Mouse (Mus musculus) skeletal muscle tissue, adult 2 months (tissue): ENCODE results near the gene Tmem245.
A peak's percentile ranks its signal among the peaks of the same experiment; 100 is the strongest.

Experiments
- DNase-seq: peaks from one replicate; pipeline ENCODE4 v3.0.0-alpha.2; 2012; ENCODE audit warnings: low read depth, low spot score

The Tmem245 gene

DNA sequence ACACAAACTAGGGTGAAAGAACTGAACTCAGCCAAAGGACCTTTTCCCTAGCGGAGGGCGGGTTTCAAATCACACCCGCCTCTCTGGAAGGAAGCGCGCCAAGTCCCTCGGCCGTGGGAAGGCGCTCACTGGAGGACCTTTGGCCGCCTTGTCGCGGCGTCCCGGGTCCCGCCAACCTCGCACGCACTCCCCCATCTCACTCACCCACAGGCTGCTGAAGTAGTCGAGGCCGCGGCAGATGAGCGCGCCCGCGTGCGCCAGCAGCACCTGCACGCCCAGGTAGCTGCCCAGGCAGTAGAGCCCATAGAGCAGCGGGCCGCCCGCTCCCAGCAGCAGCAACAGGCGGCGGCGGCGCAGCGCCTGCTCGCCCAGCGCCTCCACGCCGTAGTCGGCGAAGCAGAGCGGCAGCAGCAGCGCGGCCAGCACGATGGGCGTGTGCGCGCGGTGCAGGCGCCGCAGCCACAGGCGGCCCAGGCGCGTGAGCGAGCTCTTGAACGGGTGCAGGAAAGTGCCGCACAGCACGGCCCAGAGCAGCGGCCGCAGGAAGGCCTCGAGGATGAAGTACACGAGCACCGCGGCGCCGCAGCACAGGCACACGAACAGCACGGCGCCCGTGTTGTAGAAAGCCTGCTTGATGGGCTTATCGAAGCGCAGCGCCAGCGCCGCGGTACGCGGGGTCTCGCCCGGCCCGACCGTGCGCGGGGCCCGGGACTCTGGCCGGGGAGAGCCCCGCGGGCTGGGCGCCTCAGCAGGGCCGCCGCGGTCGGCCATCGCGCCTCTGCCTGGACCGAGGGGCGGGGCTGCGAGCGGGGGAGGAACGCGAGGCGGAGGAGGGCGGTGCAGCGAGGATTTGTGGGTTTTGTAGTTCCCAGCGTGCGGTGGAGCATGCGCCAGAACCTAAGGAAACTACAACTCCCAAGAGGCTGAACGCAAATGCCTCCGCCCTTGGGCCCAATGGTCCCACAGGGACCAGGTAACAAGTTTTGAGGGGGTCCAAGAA, at the start of gene Tmem245:
TSS of gene Tmem245 (minus strand) at position 797 of the 1,000 bp plus-strand sequence.
- DNase-seq: peak; percentile 89

DNA sequence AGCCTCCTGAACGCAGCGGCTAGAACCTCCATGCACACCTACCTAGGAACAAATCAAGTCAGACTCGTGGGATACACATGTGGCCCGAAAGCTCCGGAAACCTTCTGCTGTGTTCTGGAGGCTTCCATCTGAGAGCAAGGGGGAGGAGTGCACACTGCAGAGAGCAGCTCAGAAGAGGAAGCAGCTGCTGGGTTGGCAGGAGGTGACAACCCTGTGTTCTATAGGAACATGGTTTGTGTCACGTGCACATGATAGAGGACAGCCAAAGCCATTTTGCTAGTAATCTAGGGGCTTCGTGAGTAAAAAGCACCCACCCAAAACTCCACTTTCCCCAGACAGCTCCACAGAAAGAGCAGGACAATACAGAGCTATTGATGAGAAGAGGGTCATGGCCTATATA, 46.1 kb upstream of the Tmem245 start:
- no peak for DNase-seq

DNA sequence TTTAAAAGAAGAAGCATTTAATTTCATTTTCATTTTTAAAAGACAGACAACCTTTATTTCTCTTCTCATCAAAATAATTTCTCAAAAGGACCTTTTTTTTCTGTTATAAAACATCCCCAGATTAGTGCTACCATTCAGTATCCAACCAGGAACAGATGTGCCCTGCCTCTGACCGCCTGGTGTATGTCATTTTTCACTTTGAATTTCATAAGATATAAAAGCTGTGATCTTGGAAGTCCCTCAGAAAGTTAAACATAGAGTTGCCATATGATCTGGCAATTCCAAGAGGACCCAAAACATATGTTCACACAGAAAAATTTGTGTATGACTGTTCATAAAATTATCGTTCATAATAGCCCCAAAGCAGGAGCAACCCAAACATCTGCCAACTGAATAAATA, 44.7 kb upstream of the Tmem245 start:
- no peak for DNase-seq

DNA sequence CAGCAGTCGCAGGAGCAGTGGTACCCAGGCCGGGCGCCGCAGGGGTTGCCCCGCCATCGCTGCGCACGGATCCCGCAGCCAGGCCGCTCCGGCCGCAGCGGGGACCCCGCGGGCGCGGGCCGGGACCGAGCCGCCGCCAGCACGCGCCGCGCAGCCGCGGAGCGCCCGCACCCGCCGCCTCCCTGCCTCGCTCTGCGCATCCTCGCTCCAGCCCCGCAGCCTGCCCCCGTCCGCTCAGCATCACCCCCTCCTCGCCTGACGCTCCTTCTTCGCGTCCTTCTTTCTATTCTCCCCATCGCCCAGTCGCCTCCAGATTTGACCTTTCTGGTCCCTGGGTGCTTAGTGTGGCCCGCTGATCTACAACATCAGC, 43.0 kb upstream of the Tmem245 start, which contains the start of gene Frrs1l:
TSS of gene Frrs1l (minus strand) at position 177 of the 370 bp plus-strand sequence.
- DNase-seq: no peak

DNA sequence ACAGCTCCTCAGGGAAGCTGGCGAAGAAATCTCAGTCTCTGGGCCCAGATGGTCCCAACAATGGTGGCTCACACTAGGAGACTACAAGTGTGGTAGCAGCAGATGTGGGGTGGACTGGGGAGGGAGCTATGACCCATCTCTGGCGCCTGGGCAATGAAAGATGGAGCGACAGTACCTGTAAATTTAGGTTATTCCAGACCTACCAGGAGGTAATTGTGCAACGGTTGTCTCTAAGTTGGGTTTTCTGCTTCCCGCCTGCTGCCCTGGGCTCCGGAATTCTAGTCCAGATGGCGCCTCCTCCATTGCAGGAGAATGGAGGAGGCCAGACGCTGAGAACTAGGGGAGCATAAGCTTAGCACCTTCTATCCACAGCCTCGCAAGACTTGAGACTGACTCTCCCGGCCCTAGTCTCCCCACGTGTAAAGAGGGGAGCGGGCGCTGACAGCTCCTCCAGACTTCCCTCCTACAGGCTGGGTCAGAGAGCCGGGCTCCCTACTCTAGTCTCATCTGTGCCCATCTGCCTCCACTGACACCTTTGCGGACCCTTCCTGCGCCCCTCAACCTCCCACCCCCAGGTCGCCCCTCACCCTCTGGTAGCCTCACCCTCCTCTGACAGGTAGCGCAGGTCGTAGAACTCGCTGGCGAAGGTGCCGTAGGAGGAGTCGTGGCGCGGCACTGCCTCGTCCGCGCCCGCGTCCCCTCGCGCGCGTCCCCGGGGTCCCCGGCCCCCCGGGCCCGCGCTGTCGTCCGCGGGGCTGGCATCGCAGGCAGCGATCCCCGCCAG, 42.4 kb upstream of the Tmem245 start:
- DNase-seq: no peak

DNA sequence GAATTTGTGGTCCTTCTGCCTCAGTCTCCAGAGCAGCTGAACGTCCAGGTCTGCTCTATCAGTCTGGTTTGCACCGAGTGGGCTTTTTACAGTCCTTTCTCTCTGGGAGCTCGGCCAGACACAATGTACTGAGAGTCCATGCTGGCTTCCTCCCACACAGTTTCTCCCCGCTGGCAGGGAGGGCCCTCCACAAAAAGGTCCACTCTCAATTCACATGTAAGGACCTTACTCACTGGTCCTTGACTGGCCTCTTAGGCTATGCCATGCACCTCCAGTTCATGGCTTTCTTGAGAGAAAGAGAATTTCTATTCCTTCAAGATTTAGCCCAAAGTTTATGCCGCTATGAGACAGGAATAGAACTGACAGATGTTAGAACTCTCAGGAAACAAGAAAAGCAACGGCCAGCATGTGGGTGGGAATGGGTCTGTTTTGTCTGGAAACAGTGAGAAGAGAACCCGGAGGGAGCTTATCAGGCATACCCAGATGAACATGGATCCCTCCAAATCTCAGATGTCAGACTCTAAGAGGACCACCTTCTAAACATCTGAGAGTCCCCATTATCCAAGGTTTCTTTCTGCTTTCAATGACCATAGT, 18.4 kb upstream of the Tmem245 start:
- no peak for DNase-seq

DNA sequence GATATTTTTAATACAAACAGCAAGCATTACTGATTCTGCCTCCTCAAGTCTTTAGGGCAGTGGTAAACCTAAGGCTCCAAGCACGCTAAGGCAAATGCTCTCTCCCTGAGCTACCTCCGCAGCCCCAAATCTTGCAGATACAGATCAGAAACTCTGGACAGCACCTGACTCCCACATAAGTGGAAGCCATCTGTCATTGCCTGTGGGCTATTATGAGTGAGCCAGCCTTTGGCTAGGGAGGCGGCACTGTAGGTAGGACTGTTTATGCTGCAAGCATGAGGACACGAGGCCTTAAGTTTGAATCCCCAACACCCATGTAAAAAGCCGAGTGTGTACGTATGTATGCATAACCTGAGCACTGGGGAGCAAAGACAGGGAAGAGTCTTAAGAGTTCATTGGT, 16.4 kb upstream of the Tmem245 start:
- no peak for DNase-seq

DNA sequence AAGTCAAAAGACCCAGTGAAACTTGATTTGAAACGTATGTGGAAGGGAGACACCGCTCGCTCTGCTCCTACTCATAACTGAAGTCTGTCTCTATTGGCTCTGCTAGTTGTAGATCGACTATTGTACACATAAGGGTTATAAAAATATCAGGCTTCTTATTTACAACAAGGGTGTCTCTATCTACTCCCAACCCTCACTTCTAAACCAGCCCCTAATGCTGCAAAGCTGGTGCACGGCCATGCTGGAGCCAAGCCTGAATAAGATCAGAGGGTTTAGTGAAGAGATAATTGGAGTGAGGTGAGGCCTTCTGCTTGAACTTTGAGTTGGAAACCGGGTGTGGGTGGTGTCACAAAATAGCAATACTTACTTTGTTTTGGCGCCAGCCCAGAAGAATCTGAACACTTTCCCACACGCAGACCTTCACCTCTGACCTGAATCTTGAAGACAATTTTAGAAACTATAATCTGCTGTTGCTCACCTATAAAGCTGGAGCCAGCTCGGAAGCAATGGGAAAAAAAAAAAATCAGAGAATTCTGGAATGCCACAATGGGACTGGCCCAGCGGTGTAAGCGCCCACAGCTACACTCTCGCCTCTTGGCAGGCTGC, 14.2 kb upstream of the Tmem245 start:
- DNase-seq: no peak

DNA sequence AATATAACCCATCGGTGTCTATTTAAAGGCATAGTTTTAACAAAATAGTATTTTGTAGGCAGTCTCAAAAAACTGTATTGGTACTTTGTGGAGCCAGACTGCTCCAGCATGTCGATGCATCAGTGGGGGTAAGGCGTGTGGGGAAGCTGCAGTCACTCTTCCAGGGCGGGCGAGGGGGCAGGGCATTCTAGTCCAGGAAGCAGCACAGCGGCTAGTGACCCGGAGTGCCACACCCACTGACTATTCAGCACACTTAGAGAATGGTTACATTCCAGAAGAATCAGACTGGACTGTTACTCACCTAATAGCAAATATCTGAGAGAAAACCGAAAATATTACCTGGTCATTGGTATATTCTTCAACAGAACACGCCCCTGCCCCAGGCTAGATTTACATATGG, 10.3 kb upstream of the Tmem245 start:
- DNase-seq: no peak

DNA sequence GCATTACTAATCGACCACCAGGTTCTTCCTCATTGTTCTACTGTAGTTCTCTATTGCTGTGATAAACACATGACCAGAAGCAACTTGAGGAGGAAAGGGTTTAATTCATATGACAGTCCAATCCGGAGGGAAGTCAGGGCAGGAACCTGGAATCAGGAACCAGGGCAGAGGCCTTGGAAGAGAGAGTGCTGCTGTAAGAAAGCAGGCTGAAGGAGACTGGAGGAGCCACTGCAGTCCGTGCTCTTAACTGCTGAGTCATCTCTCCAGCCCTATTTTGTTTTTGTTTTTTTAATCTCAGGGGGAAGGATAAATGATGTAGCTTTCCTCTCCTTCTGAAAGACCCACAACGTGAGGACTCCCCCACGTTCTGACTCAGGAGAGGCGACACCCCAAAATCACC, 6.0 kb upstream of the Tmem245 start:
- no peak for DNase-seq

DNA sequence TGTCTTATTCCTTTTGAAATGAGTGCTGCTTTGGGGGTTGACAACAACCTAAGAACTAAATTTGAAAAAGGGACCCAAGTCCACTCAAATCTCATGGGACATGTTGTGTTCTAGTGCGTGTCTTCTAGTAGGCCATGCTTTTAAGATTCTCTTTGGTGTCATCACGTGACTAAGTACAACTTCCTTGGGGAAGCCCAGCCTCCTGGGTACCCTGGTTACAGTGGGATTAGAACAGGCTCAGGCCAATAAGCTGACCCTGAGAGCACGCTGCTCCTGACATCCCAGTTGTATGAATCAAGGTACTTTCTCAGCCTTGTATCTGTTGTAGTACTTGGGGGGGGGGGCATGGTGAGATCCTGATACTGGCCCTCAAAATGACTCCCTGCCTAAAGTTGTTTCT, 4.5 kb upstream of the Tmem245 start:
- DNase-seq: no peak

DNA sequence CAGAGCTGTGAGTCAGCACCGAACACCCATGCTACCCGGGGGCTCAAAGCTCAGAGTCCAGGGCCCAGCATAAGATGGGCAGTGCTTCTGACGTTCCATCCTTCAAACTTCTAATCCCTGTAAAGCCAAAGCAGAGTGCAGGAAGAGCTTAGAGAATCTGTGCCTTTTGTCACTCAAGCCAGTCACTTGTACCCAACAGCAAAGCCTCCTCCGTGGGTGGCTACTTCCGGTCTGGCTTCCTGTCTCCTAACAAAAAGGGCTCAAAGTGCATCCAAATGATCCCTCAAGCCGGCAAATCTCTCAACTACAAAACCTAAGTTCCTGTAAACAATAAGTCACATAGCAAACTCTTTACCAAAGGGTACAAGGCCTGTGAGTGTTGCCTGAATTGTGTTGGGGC, 2.3 kb upstream of the Tmem245 start:
- no peak for DNase-seq

DNA sequence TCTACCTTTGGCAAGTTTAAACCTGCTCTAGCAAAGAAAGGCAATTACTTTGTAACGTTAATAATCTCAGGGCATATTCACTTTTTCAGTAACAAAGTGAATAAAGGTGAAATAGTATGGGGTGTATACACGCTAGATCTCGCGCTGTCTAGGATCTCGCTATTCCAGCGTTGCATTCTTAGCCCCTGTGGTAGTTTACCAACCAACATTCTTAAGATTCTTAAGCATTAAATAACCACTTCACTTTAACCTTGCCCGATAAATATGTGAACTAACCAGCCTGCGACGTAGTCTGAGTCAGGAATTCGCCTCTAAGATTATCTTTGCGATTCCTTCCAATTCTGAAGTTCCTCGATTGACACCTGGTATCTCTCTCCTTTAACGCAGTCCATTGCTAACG, 1.1 kb downstream of the Tmem245 start:
- no peak for DNase-seq

DNA sequence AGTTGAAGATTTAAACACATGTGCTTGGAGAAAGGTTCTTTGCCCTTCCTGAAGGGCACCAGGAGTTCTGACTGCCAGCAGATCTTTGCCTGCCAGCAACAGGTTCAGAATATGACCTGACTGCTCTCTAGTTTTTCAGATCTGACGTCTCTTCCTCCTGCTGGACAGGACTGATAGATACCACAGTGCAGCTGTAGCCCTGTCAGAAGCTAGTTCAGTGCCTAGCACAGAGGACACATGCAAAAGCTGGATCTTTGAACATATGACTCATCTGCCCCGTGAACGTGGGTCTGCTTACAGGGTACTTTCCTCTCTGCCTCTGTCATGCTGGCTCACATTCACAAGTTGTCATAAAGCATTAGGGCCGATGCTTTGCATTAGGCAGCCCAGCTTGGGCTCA, 3.0 kb downstream of the Tmem245 start:
- DNase-seq: peak; percentile 70

DNA sequence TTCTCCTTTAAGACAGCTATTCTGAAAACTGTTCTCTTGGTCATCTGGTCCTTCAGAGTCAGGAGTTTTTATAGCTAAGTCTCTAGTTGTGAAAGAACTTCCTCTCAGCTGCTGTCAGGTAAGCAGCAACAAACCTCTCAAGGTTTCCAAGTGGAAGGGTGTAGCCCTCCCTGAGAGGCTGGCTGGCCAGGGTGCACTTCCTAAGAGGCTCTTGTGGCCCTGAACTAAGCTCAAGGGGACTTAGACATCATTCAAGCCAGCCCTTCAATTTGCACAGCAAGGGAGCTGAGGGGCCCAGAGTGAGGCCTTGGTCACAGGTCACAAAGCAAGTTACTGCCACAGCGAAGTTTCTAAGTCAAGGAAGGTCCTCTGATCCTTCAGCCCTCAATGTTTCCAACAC, 4.0 kb downstream of the Tmem245 start:
- no peak for DNase-seq

DNA sequence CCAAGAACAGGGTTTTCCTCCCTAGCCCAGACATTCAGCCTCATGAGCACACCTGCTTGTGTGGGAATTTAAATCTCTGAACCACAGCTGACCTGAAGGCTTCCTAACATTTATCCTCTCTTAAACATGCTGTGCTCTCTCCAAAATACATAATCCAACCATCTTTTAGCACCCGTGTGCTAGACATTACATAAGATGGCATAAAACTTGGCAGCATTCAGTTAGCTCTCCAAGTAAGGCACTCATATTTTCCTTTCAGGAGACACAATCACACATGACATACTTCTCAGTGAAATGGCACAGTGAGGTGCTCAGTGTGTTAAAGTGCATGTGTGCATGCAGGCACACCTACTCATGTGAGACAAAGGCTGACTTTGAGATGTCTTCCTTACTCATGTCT, 4.7 kb downstream of the Tmem245 start:
- DNase-seq: no peak

DNA sequence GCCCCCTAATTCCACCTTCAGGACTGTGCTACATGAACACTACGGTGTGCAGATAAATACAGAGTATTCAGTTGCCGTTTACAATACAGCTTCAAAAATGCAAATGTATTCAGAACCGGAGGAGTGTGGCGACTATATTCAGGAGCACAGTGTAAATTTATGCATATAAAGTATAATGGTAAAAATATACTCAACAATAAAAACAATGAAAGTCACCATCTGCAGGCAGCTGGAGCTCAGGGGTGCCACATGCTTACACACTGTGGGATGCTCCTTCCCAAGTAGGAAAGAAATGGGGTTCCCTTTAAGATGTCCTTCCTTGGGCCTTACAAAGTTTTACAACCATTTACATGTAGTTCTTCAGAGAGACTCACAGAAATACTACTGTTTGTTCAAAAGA, 5.8 kb downstream of the Tmem245 start:
- no peak for DNase-seq

DNA sequence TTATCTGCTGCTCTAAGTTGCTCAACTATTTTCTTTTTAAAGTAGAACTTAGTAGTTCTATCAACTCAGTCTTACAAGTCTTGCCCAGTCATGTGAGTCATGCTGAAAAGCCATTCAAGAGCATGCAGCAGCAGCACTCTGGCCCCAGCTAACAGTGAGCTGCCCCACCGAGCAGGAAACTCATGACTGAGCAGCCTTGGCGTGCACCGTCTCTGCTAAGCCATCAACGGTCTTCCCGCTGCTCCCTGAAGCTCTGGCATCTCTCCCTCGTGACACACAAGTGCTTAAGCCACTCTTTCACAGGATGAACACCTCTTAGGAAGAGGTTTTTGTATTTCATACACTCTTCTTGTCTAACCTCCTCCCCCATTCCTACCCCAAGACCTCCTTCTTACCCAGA, 10.1 kb downstream of the Tmem245 start:
- no peak for DNase-seq

DNA sequence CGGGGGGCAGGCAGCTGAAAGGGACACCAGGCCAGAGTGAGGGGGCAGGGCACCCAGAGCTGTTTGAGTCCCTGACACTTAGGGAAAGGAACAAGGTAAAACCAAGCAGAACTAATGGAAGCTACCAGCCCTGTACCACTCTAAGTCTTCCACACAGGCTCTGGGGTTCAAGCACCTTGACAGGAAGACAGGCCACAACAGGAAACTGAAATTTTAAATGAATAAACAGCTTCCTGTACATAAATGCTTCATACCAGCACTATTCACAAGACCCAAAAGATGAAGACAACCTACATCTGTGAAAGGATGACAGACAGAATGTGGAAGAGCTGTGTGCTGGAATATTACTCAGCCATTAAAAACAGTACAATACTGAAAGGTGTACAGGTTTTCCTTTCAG, 11.9 kb downstream of the Tmem245 start:
- no peak for DNase-seq

DNA sequence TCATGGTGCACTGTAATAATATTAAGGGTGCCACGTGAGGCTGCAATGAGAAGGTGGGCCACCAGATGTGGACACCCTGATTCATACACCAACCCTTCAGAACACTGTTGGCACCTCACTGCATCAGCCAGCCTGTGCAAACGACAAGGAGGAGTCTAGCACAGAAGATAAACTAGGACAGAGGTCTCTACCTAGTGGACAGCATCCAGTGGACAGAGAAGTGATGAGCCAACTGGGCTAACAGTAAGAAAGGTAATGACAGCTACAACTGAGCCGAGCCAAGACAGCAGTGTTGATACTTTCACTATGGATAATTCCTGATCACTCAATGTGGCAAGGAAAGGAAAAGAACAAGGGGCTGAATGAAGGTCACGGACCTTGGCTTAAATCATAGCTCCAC, 14.1 kb downstream of the Tmem245 start:
- DNase-seq: no peak

DNA sequence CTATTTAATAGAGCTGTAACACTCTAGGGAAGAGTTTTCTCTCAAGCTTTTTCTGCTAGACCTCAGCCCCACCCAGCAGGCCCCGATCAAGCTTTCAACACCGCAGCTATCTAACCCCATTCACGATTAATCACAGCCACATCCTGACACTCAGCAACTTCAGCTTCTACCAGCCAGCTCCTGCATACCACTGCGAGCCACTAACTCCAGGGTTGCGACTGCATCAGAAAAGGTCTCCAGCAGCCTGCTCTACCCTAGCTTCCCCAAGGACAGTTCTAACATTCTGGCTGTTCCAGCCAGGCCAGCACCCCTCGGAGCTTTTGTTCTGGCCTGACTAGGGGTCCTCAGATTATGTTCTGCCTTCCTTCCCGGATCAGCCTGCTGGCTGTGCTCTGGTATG, 15.1 kb downstream of the Tmem245 start:
- no peak for DNase-seq

DNA sequence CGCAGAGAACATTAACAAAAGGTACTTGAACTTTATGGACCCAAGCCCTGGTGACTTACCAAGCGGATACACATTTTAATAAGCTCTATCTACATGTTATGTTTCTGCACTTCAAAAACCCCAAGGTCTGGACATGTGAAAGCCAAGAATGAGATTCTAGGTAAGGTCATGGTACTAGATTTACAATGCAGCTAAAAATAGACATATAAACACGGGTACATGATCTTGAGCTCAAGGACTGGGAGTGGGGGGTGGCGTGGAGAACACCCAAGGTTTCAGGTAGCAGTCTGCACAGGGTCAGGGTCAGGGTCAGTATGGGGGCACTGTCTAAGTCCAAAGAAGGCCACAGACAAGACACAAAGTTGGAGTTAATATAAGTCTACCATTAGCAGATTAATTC, 16.9 kb downstream of the Tmem245 start:
- peak; percentile 35 for DNase-seq
